Mouse (Mus musculus): ENCODE results near the gene Omt2b. TPM values are rescaled to one million over a fixed set of nuclear protein-coding genes. Genes with fewer than 3 reads are reported as not detected.
A peak's percentile ranks its signal among the peaks of the same experiment; 100 is the strongest.

Omt2b gene
- total and polyA plus RNA-seq, 2 experiments from 2014 or later, result not detected

DNA sequence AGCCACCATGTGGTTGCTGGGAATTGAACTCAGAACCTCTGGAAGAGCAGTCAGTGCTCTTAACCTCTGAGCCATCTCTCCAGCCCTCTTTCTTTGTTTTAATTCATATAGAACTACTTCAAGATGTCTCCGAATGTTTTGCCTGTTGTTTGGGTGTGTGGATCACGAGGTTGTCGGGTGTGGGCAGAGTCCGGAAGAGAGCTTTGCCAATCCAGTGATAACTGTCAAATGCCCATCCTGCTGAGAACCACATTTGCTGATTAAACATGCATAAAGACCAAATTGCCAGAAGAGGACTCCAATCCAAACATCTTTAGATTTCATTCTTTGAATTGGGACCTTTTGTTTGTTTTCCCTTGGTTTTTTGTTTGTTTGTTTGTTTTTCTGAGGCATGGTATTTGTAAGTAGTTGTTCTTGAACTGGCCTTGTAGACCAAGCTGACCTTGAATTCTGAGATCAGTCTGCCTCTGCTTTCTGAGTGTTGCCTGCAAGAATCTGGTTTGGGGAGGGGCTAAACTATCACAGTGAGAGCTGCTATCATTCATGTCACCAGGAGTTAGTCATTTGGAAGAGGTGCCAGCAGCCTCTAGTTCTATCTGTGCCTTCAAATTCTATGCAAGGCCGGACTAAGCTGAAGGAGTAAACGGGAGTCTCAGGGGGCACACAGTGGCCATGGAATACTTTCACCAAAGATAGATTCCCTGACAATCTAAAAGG lies 24.3 kb downstream of the Omt2b start:
- no peaks in the 10 kb centered on the region for H3K36me3 ChIP-seq (replicated peaks; ENCODE audit: control insufficient read depth, insufficient read depth, low read length)
- no peaks in the 10 kb centered on the region for H3K4me1 ChIP-seq (ENCODE audit: control insufficient read depth, insufficient read depth)
- no peaks in the 10 kb centered on the region for H3K27me3 ChIP-seq (ENCODE audit: control insufficient read depth, insufficient read depth, low read length)
- H3K4me2 ChIP-seq (ENCODE audit: low read depth, low read length), result no peak overlapping the region
- no peak overlapping the region for H3K9ac ChIP-seq (replicated peaks; ENCODE audit: low read depth, low read length)
- TF ChIP-seq EP300 (IDR thresholded peaks at IDR 0.05; ENCODE audit: low read depth) (no peak), CTCF (IDR thresholded peaks at IDR 0.05; ENCODE audit: low read depth) (no peak)
- ATAC-seq (ENCODE audit: insufficient read depth, low read depth) (no peak), DNase-seq (ENCODE audit: low spot score) (no peak)
- 72% methylated on average over 6 of the region's 6 CpGs for WGBS
- H3K27ac ChIP-seq (ENCODE audit: low read depth), result no peak overlapping the region
- H3K9me3 ChIP-seq (replicated peaks; ENCODE audit: control insufficient read depth, low read length), result no peaks in the 10 kb centered on the region
- H3K4me3 ChIP-seq (ENCODE audit: low read depth, low read length), result no peak overlapping the region

- no peak for DNase-seq (ENCODE audit: low spot score)
Observed at GRCm38 (mm10) chr9:78354665-78355578, 27.5 kb downstream of the Omt2b start.

DNA sequence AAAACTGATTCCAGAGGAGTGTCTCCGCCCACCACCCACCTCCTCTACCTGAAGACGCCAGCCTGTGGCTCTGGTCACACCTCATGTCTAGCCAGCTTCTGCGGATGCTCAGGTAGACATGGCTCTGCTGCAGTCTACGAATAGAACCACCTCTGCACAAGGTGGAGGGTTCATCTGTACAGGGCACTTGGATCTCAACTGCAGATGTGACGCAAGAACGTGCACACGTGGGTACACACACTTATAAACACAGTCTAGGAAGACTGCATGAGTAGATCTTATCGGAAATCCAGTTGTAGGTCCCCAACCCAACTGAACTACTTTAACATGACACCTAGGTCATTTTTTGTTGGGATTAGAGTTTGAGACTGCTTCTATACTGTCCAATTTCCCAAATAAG lies 28.2 kb downstream of the Omt2b start, which contains the start of gene Gsta2:
TSS of gene Gsta2 (minus strand) at position 178 of the 400 bp plus-strand sequence.
- no peaks in the 10 kb centered on the region for H3K9me3 ChIP-seq (replicated peaks; ENCODE audit: control insufficient read depth, low read length)
- H3K4me1 ChIP-seq (ENCODE audit: control insufficient read depth, insufficient read depth), result no peaks in the 10 kb centered on the region
- ATAC-seq (ENCODE audit: insufficient read depth, low read depth), result no peak
- WGBS, result 84% methylated on average over 8 of the region's 8 CpGs
- H3K36me3 ChIP-seq (replicated peaks; ENCODE audit: control insufficient read depth, insufficient read depth, low read length), result no peaks in the 10 kb centered on the region
- no peak within 1 kb of the TSS for H3K27ac ChIP-seq (ENCODE audit: low read depth)
- DNase-seq (ENCODE audit: low spot score), result no peak
- H3K4me2 ChIP-seq (ENCODE audit: low read depth, low read length), result no peak within 1 kb of the TSS
- H3K4me3 ChIP-seq (ENCODE audit: low read depth, low read length), result no peak within 1 kb of the TSS
- no peak for TF ChIP-seq CTCF (IDR thresholded peaks at IDR 0.05; ENCODE audit: low read depth)
- TF ChIP-seq EP300 (IDR thresholded peaks at IDR 0.05; ENCODE audit: low read depth), result no peak
- no peak within 1 kb of the TSS for H3K9ac ChIP-seq (replicated peaks; ENCODE audit: low read depth, low read length)
- no peaks in the 10 kb centered on the region for H3K27me3 ChIP-seq (ENCODE audit: control insufficient read depth, insufficient read depth, low read length)

More at GRCm38 (mm10) chr9:78354665-78355578, 27.5 kb downstream of the Omt2b start:
- 74% methylated on average over 11 of the region's 11 CpGs for WGBS
- H3K4me2 ChIP-seq (ENCODE audit: low read depth, low read length), result no peak overlapping the region
- TF ChIP-seq CTCF (IDR thresholded peaks at IDR 0.05; ENCODE audit: low read depth) (no peak), EP300 (IDR thresholded peaks at IDR 0.05; ENCODE audit: low read depth) (no peak)
- H3K9ac ChIP-seq (replicated peaks; ENCODE audit: low read depth, low read length), result no peak overlapping the region
- no peaks in the 10 kb centered on the region for H3K36me3 ChIP-seq (replicated peaks; ENCODE audit: control insufficient read depth, insufficient read depth, low read length)
- H3K27me3 ChIP-seq (ENCODE audit: control insufficient read depth, insufficient read depth, low read length), result no peaks in the 10 kb centered on the region
- no peaks in the 10 kb centered on the region for H3K4me1 ChIP-seq (ENCODE audit: control insufficient read depth, insufficient read depth)
- H3K27ac ChIP-seq (ENCODE audit: low read depth), result no peak overlapping the region
- no peak overlapping the region for H3K4me3 ChIP-seq (ENCODE audit: low read depth, low read length)
- no peak for ATAC-seq (ENCODE audit: insufficient read depth, low read depth)
- no peaks in the 10 kb centered on the region for H3K9me3 ChIP-seq (replicated peaks; ENCODE audit: control insufficient read depth, low read length)

DNA sequence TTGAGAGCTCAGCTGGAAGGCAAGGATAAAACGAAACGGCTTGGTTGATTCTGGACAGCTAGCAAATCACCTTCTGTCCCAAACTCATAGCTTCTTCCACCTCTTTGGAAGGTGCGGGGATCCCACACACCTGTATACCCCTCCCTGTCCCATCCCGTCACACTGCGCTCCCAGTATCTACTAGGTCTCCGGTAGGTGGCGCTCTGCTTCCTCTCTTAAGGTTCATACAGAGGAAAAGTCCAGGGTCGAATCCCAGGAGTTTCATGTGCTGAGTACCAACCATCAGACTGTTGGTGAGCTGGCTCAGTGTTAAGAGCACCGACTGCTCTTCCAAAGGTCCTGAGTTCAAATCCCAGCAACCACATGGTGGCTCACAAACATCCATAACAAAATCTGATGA lies 30.7 kb downstream of the Omt2b start:
- H3K36me3 ChIP-seq (replicated peaks; ENCODE audit: control insufficient read depth, insufficient read depth, low read length), result no peaks in the 10 kb centered on the region
- no peak overlapping the region for H3K27ac ChIP-seq (ENCODE audit: low read depth)
- no peak for TF ChIP-seq EP300 (IDR thresholded peaks at IDR 0.05; ENCODE audit: low read depth)
- peak; percentile 75 for TF ChIP-seq CTCF (IDR thresholded peaks at IDR 0.05; ENCODE audit: low read depth)
- no peaks in the 10 kb centered on the region for H3K27me3 ChIP-seq (ENCODE audit: control insufficient read depth, insufficient read depth, low read length)
- H3K4me3 ChIP-seq (ENCODE audit: low read depth, low read length), result no peak overlapping the region
- ATAC-seq (ENCODE audit: insufficient read depth, low read depth), result peak; percentile 33; the same call in 1 of the 2 replicates
- peak; percentile 49 for DNase-seq (ENCODE audit: low spot score)
- 7% methylated on average over 9 of the region's 9 CpGs for WGBS
- no peak overlapping the region for H3K4me2 ChIP-seq (ENCODE audit: low read depth, low read length)
- H3K9ac ChIP-seq (replicated peaks; ENCODE audit: low read depth, low read length), result no peak overlapping the region
- no peaks in the 10 kb centered on the region for H3K9me3 ChIP-seq (replicated peaks; ENCODE audit: control insufficient read depth, low read length)
- H3K4me1 ChIP-seq (ENCODE audit: control insufficient read depth, insufficient read depth), result no peaks in the 10 kb centered on the region

DNA sequence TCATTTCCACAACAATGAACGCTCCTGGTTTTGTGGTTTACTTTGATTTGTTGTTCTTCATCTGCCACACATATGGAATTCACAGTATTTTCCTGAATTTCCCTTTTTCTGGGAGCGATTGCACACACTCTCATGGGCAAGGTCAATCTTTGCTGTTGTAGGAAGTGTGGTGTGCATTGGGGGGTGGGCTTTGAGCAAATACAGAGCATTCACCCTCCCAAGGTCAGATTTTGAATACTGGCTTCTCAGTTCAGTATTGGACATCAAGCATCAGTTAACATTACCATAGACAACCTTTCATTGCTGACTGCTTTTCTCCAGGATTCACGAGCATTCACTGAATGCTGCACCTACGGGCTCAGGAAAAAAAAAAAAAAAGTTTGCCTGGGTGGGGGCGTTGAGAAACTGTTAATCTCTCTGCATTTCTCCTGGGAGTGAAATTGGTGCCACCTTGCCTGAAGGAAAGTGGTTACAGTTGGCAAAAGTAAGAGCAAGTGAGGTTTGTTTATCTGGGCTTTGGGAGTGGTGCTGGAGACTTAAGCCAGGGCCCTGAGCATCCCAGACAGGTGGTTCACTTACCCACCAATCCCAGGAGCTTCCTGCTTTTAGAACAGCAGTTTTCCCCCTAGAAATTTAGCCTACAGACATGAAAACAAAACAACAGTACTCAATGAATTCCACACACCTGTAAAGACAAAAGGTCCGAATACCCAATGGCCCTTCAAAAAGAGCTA lies 32.5 kb downstream of the Omt2b start:
- Histone ChIP-seq H3K4me2 (ENCODE audit: low read depth, low read length) (no peak overlapping the region), H3K27ac (ENCODE audit: low read depth) (no peak overlapping the region), H3K4me3 (ENCODE audit: low read depth, low read length) (no peak overlapping the region), H3K36me3 (replicated peaks; ENCODE audit: control insufficient read depth, insufficient read depth, low read length) (no peaks in the 10 kb centered on the region), H3K27me3 (ENCODE audit: control insufficient read depth, insufficient read depth, low read length) (no peaks in the 10 kb centered on the region), H3K4me1 (ENCODE audit: control insufficient read depth, insufficient read depth) (no peaks in the 10 kb centered on the region), H3K9me3 (replicated peaks; ENCODE audit: control insufficient read depth, low read length) (no peaks in the 10 kb centered on the region), H3K9ac (replicated peaks; ENCODE audit: low read depth, low read length) (no peak overlapping the region)
- 75% methylated on average over 6 of the region's 6 CpGs for WGBS
- ATAC-seq (ENCODE audit: insufficient read depth, low read depth) (no peak), DNase-seq (ENCODE audit: low spot score) (no peak)
- TF ChIP-seq CTCF (IDR thresholded peaks at IDR 0.05; ENCODE audit: low read depth) (no peak), EP300 (IDR thresholded peaks at IDR 0.05; ENCODE audit: low read depth) (no peak)
